Mouse (Mus musculus) embryonic facial prominence, embryonic 10.5 days (tissue): ENCODE data around the gene Fzr1. TPM values are rescaled to one million over a fixed set of nuclear protein-coding genes. Genes with fewer than 3 reads are reported as not detected.
A peak's percentile ranks its signal among the peaks of the same experiment; 100 is the strongest.

Experiments used
- DNase-seq: peaks from one replicate; pipeline ENCODE4 v3.0.0-alpha.2; 2017; ENCODE audit warnings: low spot score
- H3K27ac ChIP-seq: fragments of 300-500 bp; sonication (generic); replicated peaks from 2 replicates; pipeline ENCODE4 v1.5.1; 2016; ENCODE audit warnings: mild to moderate bottlenecking
- H3K27me3 ChIP-seq: fragments of 300-500 bp; sonication (generic); replicated peaks from 2 replicates; pipeline ENCODE4 v1.6.1; 2016; ENCODE audit warnings: low read depth, mild to moderate bottlenecking; ENCODE audit not compliant: poor library complexity, severe bottlenecking
- H3K36me3 ChIP-seq: fragments of 300-500 bp; sonication (generic); replicated peaks from 2 replicates; pipeline ENCODE4 v1.6.1; 2016; ENCODE audit warnings: mild to moderate bottlenecking, moderate library complexity
- H3K4me1 ChIP-seq: fragments of 300-500 bp; sonication (generic); 2 replicates; pipeline ENCODE4 v1.6.1; 2016
- H3K4me3 ChIP-seq: fragments of 300-500 bp; sonication (generic); 2 replicates; pipeline ENCODE4 v1.5.1; 2016; ENCODE audit warnings: mild to moderate bottlenecking, moderate library complexity
- H3K9me3 ChIP-seq: fragments of 300-500 bp; sonication (generic); 2 replicates; pipeline ENCODE4 v1.6.1; 2016; ENCODE audit warnings: mild to moderate bottlenecking
- WGBS: fragments of 180-500 bp; shearing (Covaris S2); methylation state at CpG from one replicate; pipeline ENCODE4 v1.1.7; 2016; 5-methylcytosine and 5-hydroxymethylcytosine counted together
- polyA plus RNA-seq: library from polyadenylated mRNA; unstranded; fragments of >200 nt; fragmentation: Nextera tagmentation; extraction: Ambion mirVana; gene quantifications from 2 replicates; pipeline ENCODE4 v1.2.1, GENCODE M21; 2016

Gene Fzr1
- polyA plus RNA-seq, 1 experiment from 2014 or later = 134 TPM

DNA sequence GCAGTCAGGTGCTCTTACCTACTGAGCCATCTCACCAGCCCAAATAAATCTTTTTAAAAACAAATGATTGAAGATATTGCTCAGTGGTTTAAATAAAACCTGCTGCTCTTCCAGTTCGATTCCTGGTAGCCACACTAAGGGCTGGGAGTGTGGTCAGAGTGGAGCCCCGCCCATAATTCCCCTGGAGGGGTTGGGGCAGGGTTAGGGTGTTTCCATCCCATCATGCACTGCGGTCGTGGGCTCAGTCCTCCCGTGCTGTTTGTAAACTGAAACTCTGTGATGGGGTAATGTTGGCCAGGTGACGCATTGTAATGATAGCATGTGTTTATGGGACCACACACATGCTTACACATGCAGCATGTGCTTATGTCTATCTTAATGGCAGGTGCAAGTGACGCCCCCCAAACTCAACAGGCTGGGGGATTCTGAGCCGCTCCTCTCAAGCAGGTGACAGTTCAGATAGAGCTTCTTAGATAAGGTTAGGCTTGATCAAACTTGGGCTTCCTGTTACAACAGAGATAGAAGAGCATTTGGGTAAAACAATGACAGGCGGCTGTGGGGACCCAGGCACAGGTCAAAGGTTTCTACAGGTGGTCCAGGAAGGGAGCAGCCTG, 26.5 kb downstream of the Fzr1 start:
- H3K27ac ChIP-seq = no peak overlapping the region
- peaks cover 62% of the 10 kb centered on the region for H3K4me1 ChIP-seq
- no peak for DNase-seq
- H3K27me3 ChIP-seq = peaks cover 39% of the 10 kb centered on the region
- H3K9me3 ChIP-seq = no peaks in the 10 kb centered on the region
- WGBS = 22% methylated on average over 9 of the region's 9 CpGs
- peaks cover 19% of the 10 kb centered on the region for H3K36me3 ChIP-seq
- peak overlapping the region; percentile 25; the same call in 1 of the 2 replicates for H3K4me3 ChIP-seq

DNA sequence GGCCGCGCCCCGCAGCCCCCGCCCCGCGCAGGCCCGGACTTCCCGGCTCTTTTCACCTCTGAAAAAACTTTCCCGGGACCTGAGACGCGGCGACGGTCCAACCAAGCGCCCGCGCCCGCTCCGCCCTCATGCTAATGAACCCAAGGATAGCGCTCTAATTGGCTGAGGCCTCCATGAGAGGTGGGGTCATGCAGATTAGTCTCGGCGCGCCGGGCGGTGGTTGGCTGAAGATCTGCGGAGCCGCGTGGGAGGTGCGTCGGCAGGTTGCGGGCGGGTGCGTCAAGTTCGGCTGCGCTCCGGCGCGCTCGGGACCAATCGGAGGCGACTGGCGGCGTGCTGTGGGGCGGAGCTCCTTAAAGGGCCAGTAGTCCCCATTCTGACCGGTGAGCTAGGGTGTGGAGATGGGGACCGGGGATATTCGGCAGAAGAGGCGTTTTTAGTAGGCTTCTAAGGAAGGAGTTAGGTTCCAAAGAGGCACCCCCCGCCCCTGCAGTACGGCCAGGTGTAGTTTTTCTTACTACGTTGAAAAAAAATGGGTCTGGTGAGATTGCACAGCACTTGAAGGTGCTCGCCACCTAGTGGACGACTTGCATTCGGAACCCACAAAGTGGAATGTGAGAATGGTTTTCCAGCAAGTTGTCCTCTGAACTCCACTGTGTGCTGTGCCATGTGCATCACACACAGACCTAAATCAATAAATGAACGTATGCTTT, 27.8 kb downstream of the Fzr1 start, which contains the start of gene Hmg20b:
Gene Hmg20b, minus strand, starts transcription at position 130 of the 713 bp plus-strand sequence.
- H3K4me1 ChIP-seq = peaks cover 66% of the 10 kb centered on the region
- H3K27ac ChIP-seq = peak within 1 kb of the TSS; percentile 95
- under 1% methylated on average over 54 of the region's 54 CpGs for WGBS
- H3K9me3 ChIP-seq = no peaks in the 10 kb centered on the region
- H3K4me3 ChIP-seq = peak within 1 kb of the TSS; percentile 98
- peaks cover 32% of the 10 kb centered on the region for H3K36me3 ChIP-seq
- peak; percentile 100 for DNase-seq
- peaks cover 39% of the 10 kb centered on the region for H3K27me3 ChIP-seq

DNA sequence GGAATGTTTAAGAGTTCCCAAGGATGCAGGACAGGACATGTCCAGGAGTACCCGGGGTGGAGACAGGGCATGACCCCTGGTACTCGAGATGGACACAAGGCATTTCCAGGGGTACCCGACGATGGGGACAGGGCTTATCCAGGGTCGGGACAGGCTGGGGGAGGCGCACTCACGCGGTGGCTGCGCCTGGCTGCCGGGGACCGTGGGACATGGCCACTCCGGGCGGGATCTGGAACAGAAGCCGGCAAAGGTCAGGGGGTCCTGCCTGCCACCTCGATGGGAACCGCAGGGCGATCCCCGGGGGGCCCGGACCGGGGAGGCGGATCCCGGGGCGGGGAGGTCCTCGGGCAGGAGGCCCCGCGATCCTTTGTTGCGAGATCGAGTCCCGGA, 28.4 kb downstream of the Fzr1 start:
- H3K4me3 ChIP-seq = peak overlapping the region; percentile 98
- 1% methylated on average over 29 of the region's 29 CpGs for WGBS
- H3K27me3 ChIP-seq = peaks cover 42% of the 10 kb centered on the region
- H3K4me1 ChIP-seq = peaks cover 61% of the 10 kb centered on the region
- no peak for DNase-seq
- H3K36me3 ChIP-seq = peaks cover 38% of the 10 kb centered on the region
- H3K9me3 ChIP-seq = no peaks in the 10 kb centered on the region
- H3K27ac ChIP-seq = peak overlapping the region; percentile 95

DNA sequence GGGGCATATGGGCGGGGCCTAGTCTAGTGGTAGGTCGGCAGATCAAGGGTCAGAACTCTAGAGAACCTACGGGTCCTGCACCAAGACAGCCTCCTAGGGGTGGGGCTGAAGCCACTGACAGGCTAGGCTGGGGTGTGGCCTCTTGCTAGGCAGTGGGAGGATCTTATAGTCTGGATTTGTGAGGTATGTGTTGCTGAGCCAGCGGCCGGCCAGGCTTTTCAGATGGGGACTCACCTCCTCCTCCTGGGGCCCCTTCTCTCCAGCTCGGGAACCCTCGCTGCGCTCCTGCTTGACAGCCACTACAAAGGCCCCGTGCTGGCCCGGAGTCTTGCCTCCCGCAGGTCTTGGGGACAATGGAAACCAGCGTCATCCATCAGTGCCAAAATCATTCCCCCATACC, 29.2 kb downstream of the Fzr1 start:
- H3K9me3 ChIP-seq = no peaks in the 10 kb centered on the region
- peaks cover 53% of the 10 kb centered on the region for H3K4me1 ChIP-seq
- peak overlapping the region; percentile 98 for H3K4me3 ChIP-seq
- H3K27me3 ChIP-seq = peaks cover 50% of the 10 kb centered on the region
- DNase-seq = peak; percentile 57
- WGBS = 6% methylated on average over 12 of the region's 12 CpGs
- peak overlapping the region; percentile 95 for H3K27ac ChIP-seq
- H3K36me3 ChIP-seq = peaks cover 38% of the 10 kb centered on the region

DNA sequence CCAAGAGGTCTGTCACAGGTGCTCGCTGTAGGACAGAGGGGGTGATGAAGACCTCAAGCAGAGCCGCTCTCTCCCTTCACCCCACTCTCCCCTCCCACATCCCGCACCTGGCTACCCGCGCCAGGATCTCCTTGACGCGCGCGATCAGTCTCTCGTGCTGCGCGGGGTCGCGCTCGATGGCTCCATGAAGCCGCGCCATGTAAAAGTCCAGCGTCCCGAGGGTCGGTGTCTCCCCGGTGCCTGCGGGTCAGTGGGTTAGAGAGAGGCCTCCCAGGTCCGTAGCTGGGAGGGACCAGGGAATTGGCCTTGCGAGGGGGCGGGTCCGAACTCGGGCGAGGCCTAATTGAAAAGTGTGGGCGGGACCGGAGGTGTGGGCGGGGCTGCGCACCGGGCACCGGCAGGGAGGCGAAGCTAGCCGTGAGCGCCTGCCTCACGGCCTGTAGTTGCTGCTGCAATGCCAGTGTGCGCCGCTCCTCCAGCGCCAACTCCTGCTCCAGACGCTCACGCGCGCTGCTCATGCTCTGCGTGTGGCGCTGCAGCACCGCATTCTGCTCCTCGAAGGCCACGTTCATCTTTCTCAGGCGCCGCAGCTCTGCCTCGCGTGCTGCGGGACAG, 31.8 kb downstream of the Fzr1 start:
- 4% methylated on average over 55 of the region's 55 CpGs for WGBS
- DNase-seq = peak; percentile 84
- peaks cover 38% of the 10 kb centered on the region for H3K36me3 ChIP-seq
- peak overlapping the region; percentile 59 for H3K27ac ChIP-seq
- H3K4me1 ChIP-seq = peaks cover 56% of the 10 kb centered on the region
- peak overlapping the region; percentile 53 for H3K4me3 ChIP-seq
- peaks cover 75% of the 10 kb centered on the region for H3K27me3 ChIP-seq
- no peaks in the 10 kb centered on the region for H3K9me3 ChIP-seq

DNA sequence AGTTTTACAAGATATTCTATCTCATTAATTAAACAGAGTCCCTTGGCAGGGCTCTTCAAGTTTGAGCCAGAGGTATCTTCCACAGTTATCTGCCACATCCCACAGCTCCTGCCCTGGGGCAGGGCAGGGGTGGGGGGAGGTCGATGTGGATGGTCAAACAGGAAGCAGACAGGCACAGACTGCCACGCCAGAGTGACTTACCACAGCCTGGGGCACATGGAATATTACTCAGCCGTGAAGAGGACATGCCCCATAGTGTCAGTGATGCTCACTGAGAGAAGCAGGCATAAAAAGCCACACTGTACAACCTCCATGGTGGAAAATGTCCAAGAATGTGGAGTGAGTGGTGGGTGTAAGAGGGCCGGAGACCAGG, 33.2 kb downstream of the Fzr1 start:
- no peak overlapping the region for H3K4me3 ChIP-seq
- peaks cover 90% of the 10 kb centered on the region for H3K27me3 ChIP-seq
- H3K36me3 ChIP-seq = peaks cover 38% of the 10 kb centered on the region
- peaks cover 54% of the 10 kb centered on the region for H3K4me1 ChIP-seq
- 80% methylated on average over 4 of the region's 4 CpGs for WGBS
- DNase-seq = no peak
- no peaks in the 10 kb centered on the region for H3K9me3 ChIP-seq
- no peak overlapping the region for H3K27ac ChIP-seq

DNA sequence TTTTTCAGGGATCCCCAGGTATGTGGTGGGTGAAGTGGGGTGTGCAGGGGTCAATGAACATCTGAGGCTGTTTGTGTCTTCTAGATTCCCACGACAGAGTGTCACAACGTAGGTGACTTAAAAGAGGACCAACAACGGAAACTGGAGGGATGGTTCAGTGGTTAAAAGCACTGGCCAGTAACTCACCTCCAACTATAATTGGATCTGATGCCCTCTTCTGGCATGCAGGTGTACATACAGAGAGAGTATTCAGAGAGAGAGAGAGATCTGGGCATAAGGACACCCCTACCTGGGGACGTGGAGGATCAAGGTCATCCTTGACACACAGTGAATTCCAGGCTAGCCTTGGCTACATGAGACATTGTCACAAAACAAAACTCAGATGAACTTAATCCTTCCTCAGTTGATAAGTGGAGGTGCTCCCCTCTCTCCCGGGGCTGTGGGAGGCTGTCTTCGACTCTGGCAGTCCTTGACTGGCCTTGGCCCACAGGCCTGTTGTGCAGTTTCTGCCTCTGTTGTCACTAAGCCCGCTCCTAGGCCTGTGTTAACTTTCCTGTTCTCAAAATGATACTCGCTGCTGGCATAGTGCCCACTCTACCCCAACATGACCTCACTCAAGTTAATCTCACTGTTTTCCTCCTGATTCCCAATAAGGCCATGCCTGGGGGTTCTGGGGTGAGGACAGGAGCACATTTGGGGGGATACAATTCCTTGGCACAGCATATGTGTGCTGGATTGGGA, 33.7 kb downstream of the Fzr1 start:
- Histone ChIP-seq H3K4me3 (no peak overlapping the region), H3K27me3 (peaks cover 92% of the 10 kb centered on the region)
- no peak for DNase-seq

DNA sequence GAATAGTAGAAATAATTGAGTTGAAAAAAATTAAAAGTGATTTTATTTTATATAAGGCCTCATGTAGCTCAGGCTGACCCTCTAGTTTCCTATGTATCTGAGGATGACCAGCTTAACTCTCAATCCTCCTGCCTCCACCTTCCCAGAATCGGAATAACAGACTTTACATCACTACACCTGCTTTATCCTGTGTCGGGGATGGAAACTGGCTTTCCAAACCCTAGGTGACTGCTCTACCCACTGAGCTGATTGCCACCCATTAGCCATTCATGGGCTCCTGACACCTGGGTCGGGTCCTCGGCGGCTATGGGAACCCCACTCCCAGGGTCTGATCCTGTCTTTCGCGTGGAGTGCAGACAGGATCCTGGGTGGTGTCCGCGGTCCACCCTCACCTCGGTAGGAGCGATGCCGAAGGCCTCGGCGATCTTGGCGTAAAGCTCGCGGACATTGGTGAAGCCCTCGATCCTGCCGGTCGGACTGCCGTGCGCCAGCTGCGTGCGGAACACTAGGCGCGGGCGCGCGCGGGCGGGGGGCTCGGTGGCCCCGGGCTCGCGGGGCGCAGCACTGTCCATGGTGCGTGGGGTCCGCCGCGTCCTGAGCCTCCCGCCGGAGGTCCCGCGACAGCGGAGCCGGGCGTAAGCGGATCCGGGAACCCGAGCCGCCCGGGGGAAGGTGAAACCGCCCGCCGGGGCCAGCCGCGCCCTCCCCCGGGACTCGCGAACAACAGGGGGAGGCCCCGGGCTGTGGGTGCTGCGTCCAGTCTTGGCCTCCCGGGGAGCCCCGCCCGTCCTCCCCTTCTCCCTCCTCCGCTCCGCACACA, 35.4 kb downstream of the Fzr1 start, which contains the start of gene Gipc3:
Gene Gipc3, minus strand, starts transcription at position 581 of the 820 bp plus-strand sequence.
- H3K27me3 ChIP-seq = peaks cover 90% of the 10 kb centered on the region
- 7% methylated on average over 63 of the region's 67 CpGs for WGBS
- no peak for DNase-seq
- H3K36me3 ChIP-seq = peaks cover 28% of the 10 kb centered on the region
- H3K4me1 ChIP-seq = peaks cover 36% of the 10 kb centered on the region
- H3K9me3 ChIP-seq = no peaks in the 10 kb centered on the region
- H3K4me3 ChIP-seq = peak within 1 kb of the TSS; percentile 59
- H3K27ac ChIP-seq = no peak within 1 kb of the TSS; the same call in 1 of the 2 replicates

More for the DNA sequence above, 33.7 kb downstream of the Fzr1 start:
- Histone ChIP-seq H3K4me1 (peaks cover 50% of the 10 kb centered on the region), H3K36me3 (peaks cover 38% of the 10 kb centered on the region), H3K27ac (no peak overlapping the region), H3K9me3 (no peaks in the 10 kb centered on the region)
- 56% methylated on average over 8 of the region's 8 CpGs for WGBS

DNA sequence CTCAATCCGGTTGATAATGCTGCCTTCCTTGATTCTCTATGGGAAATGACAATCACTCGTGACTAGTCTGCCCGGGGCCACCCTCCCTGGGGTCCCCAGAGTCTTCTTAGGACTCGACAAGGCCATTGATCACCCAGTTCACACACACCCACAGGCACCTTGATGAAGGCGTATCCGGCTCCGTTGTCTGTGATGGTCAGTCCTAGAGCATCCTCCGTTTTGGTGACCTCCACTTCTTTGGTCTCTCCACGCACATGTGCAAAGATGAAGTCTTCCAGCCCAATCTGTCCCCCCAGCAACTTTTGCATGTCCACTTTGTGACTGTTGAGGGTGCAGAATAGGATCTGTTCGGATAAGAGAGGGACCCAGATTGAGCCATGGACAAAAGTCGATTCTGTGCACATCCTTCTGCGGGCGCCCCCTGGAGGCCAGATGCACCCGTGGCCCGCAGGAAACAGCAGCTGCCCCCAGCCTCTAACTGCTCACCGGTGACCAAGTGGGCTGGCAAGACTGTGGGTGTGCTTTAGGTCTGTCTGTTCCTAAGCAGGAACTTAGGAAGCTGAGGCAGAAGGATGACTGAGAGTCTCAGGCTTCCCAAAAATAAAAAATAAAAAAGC, 36.9 kb downstream of the Fzr1 start:
- Histone ChIP-seq H3K36me3 (peaks cover 15% of the 10 kb centered on the region), H3K9me3 (no peaks in the 10 kb centered on the region), H3K27me3 (peaks cover 90% of the 10 kb centered on the region), H3K27ac (no peak overlapping the region), H3K4me1 (peaks cover 24% of the 10 kb centered on the region), H3K4me3 (no peak overlapping the region)
- peak; percentile 81 for DNase-seq
- 34% methylated on average over 16 of the region's 16 CpGs for WGBS

DNA sequence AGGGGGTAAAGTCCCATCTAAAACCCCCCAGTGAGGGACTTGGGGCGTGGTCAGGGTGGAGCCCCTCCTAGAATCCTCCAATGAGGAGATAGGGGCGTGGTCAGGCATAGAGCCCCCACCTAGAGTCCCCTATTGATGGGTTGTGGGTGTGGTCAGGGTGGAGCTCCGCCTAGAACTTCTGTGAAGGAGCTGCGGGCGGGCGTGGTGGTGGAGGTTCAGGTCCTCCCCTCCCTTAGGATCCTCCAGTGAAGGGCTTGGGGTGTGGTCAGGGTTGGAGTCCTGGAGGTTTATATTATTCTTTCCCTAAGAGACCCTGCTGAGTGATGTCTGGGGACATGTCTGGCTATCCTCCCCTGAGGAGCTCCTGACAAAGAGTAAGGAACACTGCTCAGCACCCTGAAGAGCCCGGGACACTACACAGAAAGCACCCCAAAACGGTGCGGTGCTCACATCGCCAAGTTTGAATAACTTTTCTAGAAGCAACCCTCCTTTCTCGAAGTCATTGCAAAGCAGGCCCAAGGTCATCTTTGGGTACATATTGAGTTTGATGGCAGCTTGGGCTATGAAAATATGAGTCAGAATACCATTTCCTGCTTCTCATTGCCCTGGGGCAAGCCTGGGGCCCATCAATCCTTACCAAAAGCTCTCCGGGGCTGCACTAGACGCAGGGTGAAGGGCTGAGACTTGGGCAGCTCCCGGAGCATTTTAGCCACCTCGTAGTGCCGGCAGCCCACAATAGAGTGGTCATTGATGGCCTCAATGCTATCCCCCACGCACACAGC, 37.6 kb downstream of the Fzr1 start:
- Histone ChIP-seq H3K4me1 (peaks cover 25% of the 10 kb centered on the region), H3K9me3 (no peaks in the 10 kb centered on the region), H3K27me3 (peaks cover 89% of the 10 kb centered on the region), H3K4me3 (no peak overlapping the region), H3K36me3 (peaks cover 8% of the 10 kb centered on the region), H3K27ac (no peak overlapping the region)
- 38% methylated on average over 17 of the region's 17 CpGs for WGBS
- no peak for DNase-seq

DNA sequence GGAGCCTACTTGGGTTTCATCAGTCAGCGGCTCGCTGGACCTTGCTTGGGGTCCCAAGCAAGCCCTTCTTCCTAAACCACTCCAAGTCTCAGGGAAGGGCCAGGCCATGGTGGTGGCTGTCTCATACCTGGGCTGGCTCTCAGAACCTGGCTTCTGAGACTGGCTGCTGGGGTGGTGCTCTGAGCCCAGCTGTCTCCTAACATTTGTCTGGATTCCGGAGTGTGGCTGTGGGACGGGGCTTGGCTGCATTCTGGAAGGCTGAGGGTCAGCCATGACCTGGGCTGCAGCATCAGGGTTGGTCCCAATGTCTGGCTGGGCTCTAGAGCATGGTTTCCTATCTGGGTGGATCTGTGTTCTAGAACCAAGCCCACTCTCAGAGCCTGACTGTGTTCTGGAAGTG, 41.8 kb downstream of the Fzr1 start:
- 92% methylated on average over 4 of the region's 4 CpGs for WGBS
- Histone ChIP-seq H3K4me3 (no peak overlapping the region), H3K27me3 (peaks cover 89% of the 10 kb centered on the region), H3K9me3 (no peaks in the 10 kb centered on the region), H3K27ac (no peak overlapping the region; the same call in 1 of the 2 replicates), H3K4me1 (peaks cover 40% of the 10 kb centered on the region), H3K36me3 (no peaks in the 10 kb centered on the region)
- DNase-seq = no peak
